Mouse (Mus musculus): ENCODE measurements around the gene Adgrd1. TPM values are rescaled to one million over a fixed set of nuclear protein-coding genes. Genes with fewer than 3 reads are reported as not detected.
"Not testable (repeated sequence)": the region's sequence is repeated elsewhere in the genome, so short reads cannot be mapped to it uniquely, and the experiment has no call there.

Adgrd1 gene
- polyA plus RNA-seq, 1 experiment from 2014 or later, result 0.06 TPM

DNA sequence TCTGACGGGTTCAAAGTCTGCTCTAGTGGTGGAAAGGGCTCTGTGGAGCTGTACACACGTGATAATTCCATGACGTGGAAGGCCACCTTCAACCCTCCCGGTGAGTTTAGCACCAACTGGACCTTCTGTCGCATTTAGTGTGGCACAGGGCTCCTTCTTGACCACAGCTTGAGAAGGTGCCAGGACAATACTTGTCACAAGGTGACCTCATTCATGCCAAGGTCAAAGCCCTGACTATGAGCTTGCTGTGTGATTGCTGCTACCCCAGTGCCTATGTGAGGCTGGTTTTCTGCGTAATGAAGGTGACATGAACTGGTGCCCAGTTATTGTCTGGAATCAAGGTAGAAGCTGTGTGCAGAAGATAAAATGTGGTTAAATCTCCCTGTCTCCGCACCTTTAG lies 25.9 kb downstream of the Adgrd1 start:
- ATAC-seq (replicated peaks; ENCODE audit: insufficient number of reproducible peaks, low FRiP score, low TSS enrichment, low read depth) (no peak), DNase-seq (ENCODE audit: low spot score) (no peak)
- no peak overlapping the region for H3K27ac ChIP-seq (replicated peaks; ENCODE audit: low read depth, low read length)
- no peaks in the 10 kb centered on the region for H3K9me3 ChIP-seq (replicated peaks; ENCODE audit: control insufficient read depth, low read length)
- no peak overlapping the region for H3K4me2 ChIP-seq (ENCODE audit: low read depth, low read length)
- H3K27me3 ChIP-seq (ENCODE audit: control insufficient read depth, insufficient read depth, low read length), result no peaks in the 10 kb centered on the region
- H3K4me1 ChIP-seq (ENCODE audit: control insufficient read depth, insufficient read depth, low read length), result no peaks in the 10 kb centered on the region
- no peak overlapping the region for H3K4me3 ChIP-seq (ENCODE audit: low read depth, low read length)
- H3K9ac ChIP-seq (replicated peaks; ENCODE audit: low read length), result no peak overlapping the region
- no peaks in the 10 kb centered on the region for H3K36me3 ChIP-seq (replicated peaks; ENCODE audit: control insufficient read depth, insufficient read depth, low read depth, low read length)
- 86% methylated on average over 7 of the region's 7 CpGs for WGBS

DNA sequence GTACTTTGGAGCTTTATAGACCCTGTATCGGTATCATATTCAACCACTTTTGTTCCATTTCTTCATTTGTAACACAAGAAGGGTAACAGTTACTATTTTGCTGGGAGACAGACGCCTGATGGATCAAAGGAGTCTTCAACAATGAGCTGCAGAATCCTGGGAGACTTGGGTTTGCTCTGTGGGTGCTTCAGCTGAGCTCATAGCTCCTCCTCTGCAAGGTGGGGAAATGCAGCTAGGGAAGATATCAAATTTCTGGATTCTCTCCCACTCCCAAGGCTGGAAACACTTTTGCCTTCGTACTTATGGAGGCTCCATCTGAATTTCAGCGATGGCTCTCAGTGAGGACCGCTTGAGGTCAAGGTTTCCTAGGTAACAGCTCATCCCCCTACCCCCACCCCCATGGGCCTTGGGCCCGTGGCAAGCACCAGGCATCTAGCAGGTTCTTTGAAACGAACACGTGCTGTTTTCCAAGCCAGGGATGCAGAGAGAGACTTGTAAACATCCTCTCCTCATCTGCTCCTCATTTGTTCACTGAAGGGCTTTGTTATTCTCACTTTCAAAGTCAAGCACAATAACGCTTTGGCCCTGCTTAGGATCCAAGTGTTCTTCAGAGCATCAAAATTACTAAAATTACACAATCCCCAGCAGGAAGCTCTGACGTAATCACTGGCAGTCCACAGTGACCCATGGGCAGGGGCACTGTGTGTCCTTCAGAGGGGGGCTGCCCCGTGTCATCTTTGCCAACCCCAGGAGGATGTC lies 27.7 kb downstream of the Adgrd1 start:
- Histone ChIP-seq H3K27me3 (ENCODE audit: control insufficient read depth, insufficient read depth, low read length) (no peaks in the 10 kb centered on the region), H3K4me1 (ENCODE audit: control insufficient read depth, insufficient read depth, low read length) (no peaks in the 10 kb centered on the region), H3K36me3 (replicated peaks; ENCODE audit: control insufficient read depth, insufficient read depth, low read depth, low read length) (no peaks in the 10 kb centered on the region), H3K4me2 (ENCODE audit: low read depth, low read length) (no peak overlapping the region), H3K4me3 (ENCODE audit: low read depth, low read length) (no peak overlapping the region), H3K27ac (replicated peaks; ENCODE audit: low read depth, low read length) (no peak overlapping the region), H3K9ac (replicated peaks; ENCODE audit: low read length) (no peak overlapping the region), H3K9me3 (replicated peaks; ENCODE audit: control insufficient read depth, low read length) (no peaks in the 10 kb centered on the region)
- ATAC-seq (replicated peaks; ENCODE audit: insufficient number of reproducible peaks, low FRiP score, low TSS enrichment, low read depth), result no peak
- WGBS, result 34% methylated on average over 11 of the region's 11 CpGs
- peak; percentile 43 for DNase-seq (ENCODE audit: low spot score)

DNA sequence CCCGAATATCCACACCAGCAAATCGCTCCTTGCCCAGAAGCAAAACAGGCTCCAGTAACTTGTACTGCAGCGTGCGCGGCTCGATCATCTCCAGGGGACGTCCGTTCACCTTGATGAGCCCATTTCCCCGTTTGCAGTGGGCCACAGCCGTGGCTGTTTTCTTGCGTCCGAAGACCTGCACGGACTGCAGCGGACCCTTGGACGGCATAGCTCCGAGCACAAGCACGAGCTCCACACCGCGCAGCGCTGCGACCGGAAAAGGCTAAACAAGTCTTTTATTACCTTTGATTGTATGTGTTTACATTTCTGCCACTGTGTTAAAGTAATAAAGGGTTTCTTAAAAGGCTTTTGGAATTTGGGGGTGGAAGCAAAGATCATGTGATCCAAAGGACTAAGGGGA lies 31.8 kb downstream of the Adgrd1 start:
- not testable (repeated sequence) for H3K4me1 ChIP-seq (ENCODE audit: control insufficient read depth, insufficient read depth, low read length); H3K4me2 ChIP-seq (ENCODE audit: low read depth, low read length); H3K27me3 ChIP-seq (ENCODE audit: control insufficient read depth, insufficient read depth, low read length); H3K27ac ChIP-seq (replicated peaks; ENCODE audit: low read depth, low read length); H3K9me3 ChIP-seq (replicated peaks; ENCODE audit: control insufficient read depth, low read length); H3K36me3 ChIP-seq (replicated peaks; ENCODE audit: control insufficient read depth, insufficient read depth, low read depth, low read length); H3K9ac ChIP-seq (replicated peaks; ENCODE audit: low read length); H3K4me3 ChIP-seq (ENCODE audit: low read depth, low read length); DNase-seq (ENCODE audit: low spot score); ATAC-seq (replicated peaks; ENCODE audit: insufficient number of reproducible peaks, low FRiP score, low TSS enrichment, low read depth)
- 96% methylated on average over 22 of the region's 22 CpGs for WGBS

DNA sequence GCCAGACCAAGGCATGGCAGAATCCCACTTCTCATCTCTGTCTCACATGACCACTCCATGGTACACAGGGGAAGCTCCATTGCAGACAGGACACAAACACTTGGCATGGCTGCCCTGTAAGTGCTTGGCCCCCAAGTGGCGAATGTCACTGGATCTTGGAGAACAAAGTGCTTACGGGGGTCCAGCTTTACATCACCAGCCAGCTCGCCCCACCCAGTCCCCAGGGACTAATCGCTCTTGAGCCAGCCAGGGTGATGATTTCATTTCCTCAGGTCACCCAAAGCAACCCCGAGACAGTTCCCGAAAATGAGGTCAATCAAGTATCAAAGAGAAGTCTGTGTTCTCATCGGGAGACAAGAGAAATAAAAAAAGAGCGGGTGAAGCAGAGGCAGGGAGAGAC lies 33.8 kb downstream of the Adgrd1 start:
- no peak overlapping the region for H3K4me3 ChIP-seq (ENCODE audit: low read depth, low read length)
- DNase-seq (ENCODE audit: low spot score) (no peak), ATAC-seq (replicated peaks; ENCODE audit: insufficient number of reproducible peaks, low FRiP score, low TSS enrichment, low read depth) (no peak)
- no peak overlapping the region for H3K27ac ChIP-seq (replicated peaks; ENCODE audit: low read depth, low read length)
- H3K4me2 ChIP-seq (ENCODE audit: low read depth, low read length), result no peak overlapping the region
- no peaks in the 10 kb centered on the region for H3K9me3 ChIP-seq (replicated peaks; ENCODE audit: control insufficient read depth, low read length)
- 92% methylated on average over 8 of the region's 8 CpGs for WGBS
- no peak overlapping the region for H3K9ac ChIP-seq (replicated peaks; ENCODE audit: low read length)
- no peaks in the 10 kb centered on the region for H3K27me3 ChIP-seq (ENCODE audit: control insufficient read depth, insufficient read depth, low read length)
- H3K4me1 ChIP-seq (ENCODE audit: control insufficient read depth, insufficient read depth, low read length), result no peaks in the 10 kb centered on the region
- H3K36me3 ChIP-seq (replicated peaks; ENCODE audit: control insufficient read depth, insufficient read depth, low read depth, low read length), result no peaks in the 10 kb centered on the region

DNA sequence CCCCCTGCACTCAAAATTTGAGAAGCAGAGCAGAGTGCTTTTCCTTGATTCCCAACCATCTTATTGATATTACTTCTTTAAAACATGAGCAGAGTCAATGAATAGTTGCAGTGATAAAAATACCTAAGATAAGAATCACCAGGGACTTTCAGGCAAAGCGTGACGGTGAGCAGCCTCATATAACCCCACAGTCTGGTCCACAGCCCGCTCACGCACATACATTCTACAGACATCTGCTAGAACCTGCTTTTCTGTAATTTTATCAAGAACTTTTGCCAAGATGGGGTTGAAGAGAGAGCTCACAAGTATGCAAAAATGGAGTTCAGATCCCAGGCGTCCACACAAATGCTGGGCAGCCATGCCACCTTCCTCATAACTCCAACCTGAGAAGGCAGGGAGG lies 40.9 kb downstream of the Adgrd1 start:
- Histone ChIP-seq H3K4me2 (ENCODE audit: low read depth, low read length) (no peak overlapping the region), H3K9me3 (replicated peaks; ENCODE audit: control insufficient read depth, low read length) (no peaks in the 10 kb centered on the region), H3K27ac (replicated peaks; ENCODE audit: low read depth, low read length) (no peak overlapping the region), H3K4me3 (ENCODE audit: low read depth, low read length) (no peak overlapping the region), H3K27me3 (ENCODE audit: control insufficient read depth, insufficient read depth, low read length) (no peaks in the 10 kb centered on the region), H3K9ac (replicated peaks; ENCODE audit: low read length) (no peak overlapping the region), H3K36me3 (replicated peaks; ENCODE audit: control insufficient read depth, insufficient read depth, low read depth, low read length) (no peaks in the 10 kb centered on the region), H3K4me1 (ENCODE audit: control insufficient read depth, insufficient read depth, low read length) (no peaks in the 10 kb centered on the region)
- 92% methylated on average over 5 of the region's 5 CpGs for WGBS
- ATAC-seq (replicated peaks; ENCODE audit: insufficient number of reproducible peaks, low FRiP score, low TSS enrichment, low read depth) (no peak), DNase-seq (ENCODE audit: low spot score) (no peak)

GRCm38 (mm10) chr5:129138576-129138975 lies 42.0 kb downstream of the Adgrd1 start:
- Histone ChIP-seq H3K27ac (replicated peaks; ENCODE audit: low read depth, low read length) (no peak overlapping the region), H3K27me3 (ENCODE audit: control insufficient read depth, insufficient read depth, low read length) (no peaks in the 10 kb centered on the region), H3K36me3 (replicated peaks; ENCODE audit: control insufficient read depth, insufficient read depth, low read depth, low read length) (no peaks in the 10 kb centered on the region), H3K9me3 (replicated peaks; ENCODE audit: control insufficient read depth, low read length) (no peaks in the 10 kb centered on the region), H3K4me1 (ENCODE audit: control insufficient read depth, insufficient read depth, low read length) (no peaks in the 10 kb centered on the region), H3K9ac (replicated peaks; ENCODE audit: low read length) (no peak overlapping the region), H3K4me3 (ENCODE audit: low read depth, low read length) (no peak overlapping the region), H3K4me2 (ENCODE audit: low read depth, low read length) (no peak overlapping the region)
- WGBS, result 75% methylated on average over 15 of the region's 15 CpGs
- no peak for DNase-seq (ENCODE audit: low spot score)
- no peak for ATAC-seq (replicated peaks; ENCODE audit: insufficient number of reproducible peaks, low FRiP score, low TSS enrichment, low read depth)

GRCm38 (mm10) chr5:129142801-129143200 lies 46.3 kb downstream of the Adgrd1 start:
- H3K4me2 ChIP-seq (ENCODE audit: low read depth, low read length), result no peak overlapping the region
- no peaks in the 10 kb centered on the region for H3K4me1 ChIP-seq (ENCODE audit: control insufficient read depth, insufficient read depth, low read length)
- peak; percentile 21 for DNase-seq (ENCODE audit: low spot score)
- no peak overlapping the region for H3K9ac ChIP-seq (replicated peaks; ENCODE audit: low read length)
- H3K36me3 ChIP-seq (replicated peaks; ENCODE audit: control insufficient read depth, insufficient read depth, low read depth, low read length), result no peaks in the 10 kb centered on the region
- no peak overlapping the region for H3K4me3 ChIP-seq (ENCODE audit: low read depth, low read length)
- WGBS, result 51% methylated on average over 5 of the region's 5 CpGs
- H3K9me3 ChIP-seq (replicated peaks; ENCODE audit: control insufficient read depth, low read length), result no peaks in the 10 kb centered on the region
- H3K27me3 ChIP-seq (ENCODE audit: control insufficient read depth, insufficient read depth, low read length), result no peaks in the 10 kb centered on the region
- H3K27ac ChIP-seq (replicated peaks; ENCODE audit: low read depth, low read length), result no peak overlapping the region
- ATAC-seq (replicated peaks; ENCODE audit: insufficient number of reproducible peaks, low FRiP score, low TSS enrichment, low read depth), result no peak

- no peak for ATAC-seq (replicated peaks; ENCODE audit: insufficient number of reproducible peaks, low FRiP score, low TSS enrichment, low read depth)
These were observed 48.9 kb downstream of the Adgrd1 start for GRCm38 (mm10) chr5:129145307-129145935.

More at GRCm38 (mm10) chr5:129145307-129145935, 48.9 kb downstream of the Adgrd1 start:
- Histone ChIP-seq H3K27ac (replicated peaks; ENCODE audit: low read depth, low read length) (no peak overlapping the region), H3K4me1 (ENCODE audit: control insufficient read depth, insufficient read depth, low read length) (no peaks in the 10 kb centered on the region), H3K4me3 (ENCODE audit: low read depth, low read length) (no peak overlapping the region), H3K27me3 (ENCODE audit: control insufficient read depth, insufficient read depth, low read length) (no peaks in the 10 kb centered on the region), H3K36me3 (replicated peaks; ENCODE audit: control insufficient read depth, insufficient read depth, low read depth, low read length) (no peaks in the 10 kb centered on the region), H3K4me2 (ENCODE audit: low read depth, low read length) (no peak overlapping the region), H3K9ac (replicated peaks; ENCODE audit: low read length) (no peak overlapping the region), H3K9me3 (replicated peaks; ENCODE audit: control insufficient read depth, low read length) (no peaks in the 10 kb centered on the region)
- 83% methylated on average over 8 of the region's 8 CpGs for WGBS
- DNase-seq (ENCODE audit: low spot score), result no peak
